Mouse (Mus musculus): ENCODE measurements at regions not wholly inside any gene's neighbourhood (a gene's known extent, or its start where the extent isn't known, plus 50 kb on each side); places are given as distances from the start of the nearest gene placed in this dataset.

- 85% methylated on average over 5 of the region's 5 CpGs for WGBS
- Histone ChIP-seq H3K36me3 (replicated peaks; ENCODE audit: control insufficient read depth, insufficient read depth) (no peaks in the 10 kb centered on the region), H3K27me3 (ENCODE audit: control insufficient read depth, insufficient read depth, low read length) (no peaks in the 10 kb centered on the region), H3K9me3 (ENCODE audit: control insufficient read depth, low read length) (no peaks in the 10 kb centered on the region), H3K4me1 (replicated peaks; ENCODE audit: control insufficient read depth, insufficient read depth, low read length) (no peaks in the 10 kb centered on the region), H3K9ac (no peak overlapping the region), H3K4me3 (replicated peaks; ENCODE audit: low read length) (no peak overlapping the region), H3K4me2 (replicated peaks) (no peak overlapping the region), H3K27ac (no peak overlapping the region)
- ATAC-seq (ENCODE audit: low FRiP score): no peak
- DNase-seq (ENCODE audit: low spot score): no peak
Observed at GRCm38 (mm10) chr1:103762044-103762663, 1006.2 kb upstream of the Cdh20 start.

- H3K9ac ChIP-seq: no peak overlapping the region
- H3K36me3 ChIP-seq (replicated peaks; ENCODE audit: control insufficient read depth, insufficient read depth): no peaks in the 10 kb centered on the region
- no peak overlapping the region for H3K27ac ChIP-seq
- WGBS: 48% methylated on average over 3 of the region's 3 CpGs
- no peaks in the 10 kb centered on the region for H3K4me1 ChIP-seq (replicated peaks; ENCODE audit: control insufficient read depth, insufficient read depth, low read length)
- H3K9me3 ChIP-seq (ENCODE audit: control insufficient read depth, low read length): no peaks in the 10 kb centered on the region
- DNase-seq (ENCODE audit: low spot score) (no peak), ATAC-seq (ENCODE audit: low FRiP score) (no peak)
- H3K4me3 ChIP-seq (replicated peaks; ENCODE audit: low read length): no peak overlapping the region
- no peak overlapping the region for H3K4me2 ChIP-seq (replicated peaks)
- H3K27me3 ChIP-seq (ENCODE audit: control insufficient read depth, insufficient read depth, low read length): no peaks in the 10 kb centered on the region
Observed at GRCm38 (mm10) chr1:103762745-103763144, 1005.6 kb upstream of the Cdh20 start.

GRCm38 (mm10) chr1:103767315-103767714, 1001.0 kb upstream of the Cdh20 start:
- no peak overlapping the region for H3K4me2 ChIP-seq (replicated peaks)
- DNase-seq (ENCODE audit: low spot score) (no peak), ATAC-seq (ENCODE audit: low FRiP score) (no peak)
- H3K9ac ChIP-seq: no peak overlapping the region
- H3K27ac ChIP-seq: no peak overlapping the region
- no peaks in the 10 kb centered on the region for H3K36me3 ChIP-seq (replicated peaks; ENCODE audit: control insufficient read depth, insufficient read depth)
- no peaks in the 10 kb centered on the region for H3K4me1 ChIP-seq (replicated peaks; ENCODE audit: control insufficient read depth, insufficient read depth, low read length)
- no peaks in the 10 kb centered on the region for H3K9me3 ChIP-seq (ENCODE audit: control insufficient read depth, low read length)
- no peak overlapping the region for H3K4me3 ChIP-seq (replicated peaks; ENCODE audit: low read length)
- WGBS: 74% methylated on average over 2 of the region's 2 CpGs
- no peaks in the 10 kb centered on the region for H3K27me3 ChIP-seq (ENCODE audit: control insufficient read depth, insufficient read depth, low read length)

- Histone ChIP-seq H3K9me3 (ENCODE audit: control insufficient read depth, low read length) (0 out of 2 replicates have a peak, but pooled peaks cover 6% of the 10 kb centered on the region), H3K27ac (no peak overlapping the region), H3K4me2 (replicated peaks) (no peak overlapping the region), H3K4me3 (replicated peaks; ENCODE audit: low read length) (no peak overlapping the region), H3K9ac (no peak overlapping the region), H3K27me3 (ENCODE audit: control insufficient read depth, insufficient read depth, low read length) (no peaks in the 10 kb centered on the region), H3K36me3 (replicated peaks; ENCODE audit: control insufficient read depth, insufficient read depth) (no peaks in the 10 kb centered on the region), H3K4me1 (replicated peaks; ENCODE audit: control insufficient read depth, insufficient read depth, low read length) (no peaks in the 10 kb centered on the region)
- ATAC-seq (ENCODE audit: low FRiP score): peak; percentile 53; the same call in 1 of the 2 replicates
- DNase-seq (ENCODE audit: low spot score): peak; percentile 76
Observed at GRCm38 (mm10) chr1:103784692-103785091, 983.6 kb upstream of the Cdh20 start.

- no peaks in the 10 kb centered on the region for H3K9me3 ChIP-seq (ENCODE audit: control insufficient read depth, low read length)
- no peak for ATAC-seq (ENCODE audit: low FRiP score)
- no peaks in the 10 kb centered on the region for H3K36me3 ChIP-seq (replicated peaks; ENCODE audit: control insufficient read depth, insufficient read depth)
- no peak overlapping the region for H3K9ac ChIP-seq
- H3K4me3 ChIP-seq (replicated peaks; ENCODE audit: low read length): no peak overlapping the region
- no peaks in the 10 kb centered on the region for H3K27me3 ChIP-seq (ENCODE audit: control insufficient read depth, insufficient read depth, low read length)
- no peak for DNase-seq (ENCODE audit: low spot score)
- no peaks in the 10 kb centered on the region for H3K4me1 ChIP-seq (replicated peaks; ENCODE audit: control insufficient read depth, insufficient read depth, low read length)
- no peak overlapping the region for H3K4me2 ChIP-seq (replicated peaks)
- H3K27ac ChIP-seq: no peak overlapping the region
Observed at GRCm38 (mm10) chr1:103796337-103796736, 972.0 kb upstream of the Cdh20 start.

- Histone ChIP-seq H3K36me3 (replicated peaks; ENCODE audit: control insufficient read depth, insufficient read depth) (no peaks in the 10 kb centered on the region), H3K4me3 (replicated peaks; ENCODE audit: low read length) (no peak overlapping the region), H3K9me3 (ENCODE audit: control insufficient read depth, low read length) (no peaks in the 10 kb centered on the region), H3K9ac (no peak overlapping the region), H3K4me2 (replicated peaks) (no peak overlapping the region), H3K27ac (no peak overlapping the region), H3K4me1 (replicated peaks; ENCODE audit: control insufficient read depth, insufficient read depth, low read length) (no peaks in the 10 kb centered on the region), H3K27me3 (ENCODE audit: control insufficient read depth, insufficient read depth, low read length) (no peaks in the 10 kb centered on the region)
- peak; percentile 85 for DNase-seq (ENCODE audit: low spot score)
- peak; percentile 43; the same call in 1 of the 2 replicates for ATAC-seq (ENCODE audit: low FRiP score)
Observed at GRCm38 (mm10) chr1:103799343-103799742, 969.0 kb upstream of the Cdh20 start.

GRCm38 (mm10) chr1:103817946-103818345, 950.4 kb upstream of the Cdh20 start:
- no peaks in the 10 kb centered on the region for H3K9me3 ChIP-seq (ENCODE audit: control insufficient read depth, low read length)
- ATAC-seq (ENCODE audit: low FRiP score): no peak
- H3K36me3 ChIP-seq (replicated peaks; ENCODE audit: control insufficient read depth, insufficient read depth): no peaks in the 10 kb centered on the region
- H3K4me2 ChIP-seq (replicated peaks): no peak overlapping the region
- H3K27me3 ChIP-seq (ENCODE audit: control insufficient read depth, insufficient read depth, low read length): no peaks in the 10 kb centered on the region
- H3K4me3 ChIP-seq (replicated peaks; ENCODE audit: low read length): no peak overlapping the region
- DNase-seq (ENCODE audit: low spot score): no peak
- 48% methylated on average over 3 of the region's 3 CpGs for WGBS
- no peak overlapping the region for H3K9ac ChIP-seq
- H3K27ac ChIP-seq: no peak overlapping the region
- H3K4me1 ChIP-seq (replicated peaks; ENCODE audit: control insufficient read depth, insufficient read depth, low read length): no peaks in the 10 kb centered on the region; the same call in 1 of the 2 replicates

Measured in hindbrain, embryonic 14.5 days (tissue).